Mouse (Mus musculus): ENCODE measurements around the gene Mettl8. TPM values are rescaled to one million over a fixed set of nuclear protein-coding genes. Genes with fewer than 3 reads are reported as not detected.

Gene Mettl8
- total RNA-seq, 1 experiment = 18.0 TPM

DNA sequence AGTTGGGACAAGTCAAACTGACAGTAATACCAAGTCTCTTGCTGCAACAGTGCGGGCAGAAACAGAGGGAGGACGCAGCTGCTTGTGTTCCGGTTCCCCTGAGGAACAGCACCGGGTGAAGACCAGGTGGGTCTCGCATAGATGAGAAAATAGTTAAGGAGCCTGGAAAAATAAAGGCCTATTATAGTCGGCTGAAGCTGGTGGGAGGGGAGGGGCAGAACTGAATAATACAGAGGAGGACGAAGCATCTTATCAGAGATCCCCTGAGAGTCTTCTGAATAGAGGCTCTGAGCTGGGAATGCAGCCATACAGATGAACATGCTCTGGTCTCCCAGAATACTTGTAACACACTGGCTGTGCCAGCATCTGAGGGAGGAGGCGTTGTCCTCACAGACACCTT, 21.4 kb downstream of the Mettl8 start:
- in situ Hi-C loops (cut with MboI; ENCODE audit: low sequenced_read_pairs in 2 of 2, unreplicated experiment in 2 of 2) = no loop called here
- Histone ChIP-seq H3K4me1 (ENCODE audit: control insufficient read depth in 2 of 2, insufficient read depth in 2 of 2, low read length in 2 of 2, poor library complexity in 1 of 2) (peaks cover 0 to 2% of the 10 kb centered on the region in 2 experiments; a peak in 1 of 4 replicates), H3K27ac (ENCODE audit: insufficient read depth, low read depth, low read length, poor library complexity, severe bottlenecking) (no peak overlapping the region), H3K9ac (ENCODE audit: insufficient read depth, low read depth, low read length, poor library complexity, severe bottlenecking) (no peak overlapping the region), H3K9me3 (ENCODE audit: control insufficient read depth, insufficient read depth, low read depth, low read length) (no peaks in the 10 kb centered on the region), H3K4me3 (ENCODE audit: insufficient read depth in 1 of 2, low read depth in 1 of 2, low read length in 2 of 2, poor library complexity in 1 of 2, severe bottlenecking in 1 of 2) (no peak overlapping the region), H3K36me3 (ENCODE audit: control insufficient read depth, insufficient read depth, low read length, poor library complexity, severe bottlenecking) (no peaks in the 10 kb centered on the region; the same call in 1 of the 2 replicates)
- TF ChIP-seq HCFC1 (IDR thresholded peaks at IDR 0.05; ENCODE audit: borderline replicate concordance, insufficient read depth, low read length) (no peak), ZNF384 (IDR thresholded peaks at IDR 0.05; ENCODE audit: low read depth, low read length) (no peak), CHD2 (IDR thresholded peaks at IDR 0.05; ENCODE audit: low read depth, low read length) (no peak), ZC3H11A (IDR thresholded peaks at IDR 0.05; ENCODE audit: borderline replicate concordance, low read depth, low read length) (no peak), MAFK (IDR thresholded peaks at IDR 0.05; ENCODE audit: insufficient read depth, low read depth, low read length) (no peak)
- DNase-seq (ENCODE audit: low read depth, low spot score) = no peak

DNA sequence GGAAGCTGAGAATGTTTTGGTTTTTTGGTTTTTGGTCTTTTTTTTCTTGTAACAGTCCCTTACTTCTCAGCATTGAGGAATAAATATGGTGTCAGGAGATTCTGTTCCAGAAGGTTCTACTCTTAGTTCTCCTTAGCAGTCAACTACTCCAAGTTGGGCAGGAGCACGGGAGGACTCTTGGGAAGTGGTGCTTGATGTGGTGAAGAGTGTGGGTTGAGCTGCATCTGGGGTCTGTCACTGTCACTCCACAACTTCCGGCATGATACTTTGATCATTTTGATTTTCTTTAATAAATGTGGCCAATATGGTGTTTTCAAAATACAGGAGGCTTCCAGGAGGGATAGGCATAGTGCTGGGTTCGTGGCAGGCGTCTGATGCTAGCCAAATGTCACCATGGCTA, 22.4 kb downstream of the Mettl8 start:
- Histone ChIP-seq H3K9ac (ENCODE audit: insufficient read depth, low read depth, low read length, poor library complexity, severe bottlenecking) (no peak overlapping the region), H3K4me1 (ENCODE audit: control insufficient read depth in 2 of 2, insufficient read depth in 2 of 2, low read length in 2 of 2, poor library complexity in 1 of 2) (peaks cover 0 to 2% of the 10 kb centered on the region in 2 experiments; a peak in 1 of 4 replicates), H3K27ac (ENCODE audit: insufficient read depth, low read depth, low read length, poor library complexity, severe bottlenecking) (no peak overlapping the region), H3K36me3 (ENCODE audit: control insufficient read depth, insufficient read depth, low read length, poor library complexity, severe bottlenecking) (no peaks in the 10 kb centered on the region; the same call in 1 of the 2 replicates), H3K9me3 (ENCODE audit: control insufficient read depth, insufficient read depth, low read depth, low read length) (no peaks in the 10 kb centered on the region), H3K4me3 (ENCODE audit: insufficient read depth in 1 of 2, low read depth in 1 of 2, low read length in 2 of 2, poor library complexity in 1 of 2, severe bottlenecking in 1 of 2) (no peak overlapping the region)
- DNase-seq (ENCODE audit: low read depth, low spot score) = no peak
- in situ Hi-C loops (cut with MboI; ENCODE audit: low sequenced_read_pairs in 2 of 2, unreplicated experiment in 2 of 2) = no loop called here
- TF ChIP-seq MAFK (IDR thresholded peaks at IDR 0.05; ENCODE audit: insufficient read depth, low read depth, low read length) (no peak), HCFC1 (IDR thresholded peaks at IDR 0.05; ENCODE audit: borderline replicate concordance, insufficient read depth, low read length) (no peak), CHD2 (IDR thresholded peaks at IDR 0.05; ENCODE audit: low read depth, low read length) (no peak), ZNF384 (IDR thresholded peaks at IDR 0.05; ENCODE audit: low read depth, low read length) (no peak), ZC3H11A (IDR thresholded peaks at IDR 0.05; ENCODE audit: borderline replicate concordance, low read depth, low read length) (no peak)

GRCm38 (mm10) chr2:71031973-71032794, 23.2 kb downstream of the Mettl8 start:
- in situ Hi-C loops (cut with MboI; ENCODE audit: low sequenced_read_pairs in 2 of 2, unreplicated experiment in 2 of 2) = no loop called here
- Histone ChIP-seq H3K9ac (ENCODE audit: insufficient read depth, low read depth, low read length, poor library complexity, severe bottlenecking) (no peak overlapping the region), H3K4me1 (ENCODE audit: control insufficient read depth in 2 of 2, insufficient read depth in 2 of 2, low read length in 2 of 2, poor library complexity in 1 of 2) (peaks cover 2 to 3% of the 10 kb centered on the region in 2 experiments; a peak in 1 of 4 replicates), H3K9me3 (ENCODE audit: control insufficient read depth, insufficient read depth, low read depth, low read length) (no peaks in the 10 kb centered on the region), H3K36me3 (ENCODE audit: control insufficient read depth, insufficient read depth, low read length, poor library complexity, severe bottlenecking) (no peaks in the 10 kb centered on the region; the same call in 1 of the 2 replicates), H3K27ac (ENCODE audit: insufficient read depth, low read depth, low read length, poor library complexity, severe bottlenecking) (no peak overlapping the region), H3K4me3 (ENCODE audit: insufficient read depth in 1 of 2, low read depth in 1 of 2, low read length in 2 of 2, poor library complexity in 1 of 2, severe bottlenecking in 1 of 2) (no peak overlapping the region)
- TF ChIP-seq CHD2 (IDR thresholded peaks at IDR 0.05; ENCODE audit: low read depth, low read length) = no peak
- DNase-seq (ENCODE audit: low read depth, low spot score) = no peak

DNA sequence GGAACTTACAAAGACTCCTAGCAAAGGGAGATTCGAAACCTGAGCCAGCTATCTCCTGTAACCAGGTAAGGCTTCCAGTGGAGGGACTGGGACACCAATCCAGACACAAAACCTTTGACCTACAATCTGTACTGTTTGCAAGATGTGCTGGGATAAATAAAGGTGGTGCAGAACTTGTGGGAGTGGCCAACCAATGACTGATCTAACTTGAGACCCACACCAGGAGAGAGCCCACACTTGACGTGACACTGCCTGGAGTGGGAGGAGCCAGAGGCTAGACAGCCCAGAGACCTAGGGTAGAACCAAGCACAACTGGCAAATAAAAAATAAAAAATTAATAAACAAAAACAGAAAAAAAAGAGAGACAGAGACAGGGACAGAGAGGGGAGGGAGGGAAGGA, 24.7 kb downstream of the Mettl8 start:
- Histone ChIP-seq H3K9me3 (ENCODE audit: control insufficient read depth, insufficient read depth, low read depth, low read length) (no peaks in the 10 kb centered on the region), H3K27ac (ENCODE audit: insufficient read depth, low read depth, low read length, poor library complexity, severe bottlenecking) (no peak overlapping the region), H3K4me3 (ENCODE audit: insufficient read depth in 1 of 2, low read depth in 1 of 2, low read length in 2 of 2, poor library complexity in 1 of 2, severe bottlenecking in 1 of 2) (no peak overlapping the region), H3K4me1 (ENCODE audit: control insufficient read depth in 2 of 2, insufficient read depth in 2 of 2, low read length in 2 of 2, poor library complexity in 1 of 2) (peaks cover 2 to 3% of the 10 kb centered on the region in 2 experiments; a peak in 1 of 4 replicates), H3K36me3 (ENCODE audit: control insufficient read depth, insufficient read depth, low read length, poor library complexity, severe bottlenecking) (no peaks in the 10 kb centered on the region; the same call in 1 of the 2 replicates), H3K9ac (ENCODE audit: insufficient read depth, low read depth, low read length, poor library complexity, severe bottlenecking) (no peak overlapping the region)
- DNase-seq (ENCODE audit: low read depth, low spot score) = no peak
- TF ChIP-seq MAFK (IDR thresholded peaks at IDR 0.05; ENCODE audit: insufficient read depth, low read depth, low read length) (no peak), HCFC1 (IDR thresholded peaks at IDR 0.05; ENCODE audit: borderline replicate concordance, insufficient read depth, low read length) (no peak), CHD2 (IDR thresholded peaks at IDR 0.05; ENCODE audit: low read depth, low read length) (no peak), ZC3H11A (IDR thresholded peaks at IDR 0.05; ENCODE audit: borderline replicate concordance, low read depth, low read length) (no peak), ZNF384 (IDR thresholded peaks at IDR 0.05; ENCODE audit: low read depth, low read length) (no peak)
- in situ Hi-C loops (cut with MboI; ENCODE audit: low sequenced_read_pairs in 2 of 2, unreplicated experiment in 2 of 2) = no loop called here
